Mouse (Mus musculus): ENCODE measurements around the gene Musk.

GRCm38 (mm10) chr4:58330016-58330415, 44.3 kb downstream of the Musk start:
- no peak for TF ChIP-seq POLR2A (IDR thresholded peaks at IDR 0.05; ENCODE audit: insufficient read depth, low read depth, low read length)
- TF ChIP-seq CTCF (IDR thresholded peaks at IDR 0.05; ENCODE audit: insufficient read depth, low read depth, low read length) = no peak

Measured in olfactory bulb, adult 2 months (tissue).